Mouse (Mus musculus): Measurements from ENCODE around the gene Pear1.
A peak's percentile ranks its signal among the peaks of the same experiment; 100 is the strongest.

Pear1 gene

GRCm38 (mm10) chr3:87765091-87765490 lies 59.0 kb downstream of the Pear1 start:
- no peak for DNase-seq (ENCODE audit: low spot score)

GRCm38 (mm10) chr3:87764506-87764905 lies 59.6 kb downstream of the Pear1 start:
- no peak for DNase-seq (ENCODE audit: low spot score)

GRCm38 (mm10) chr3:87763683-87764289 lies 60.3 kb downstream of the Pear1 start:
- no peak for DNase-seq (ENCODE audit: low spot score)

DNA sequence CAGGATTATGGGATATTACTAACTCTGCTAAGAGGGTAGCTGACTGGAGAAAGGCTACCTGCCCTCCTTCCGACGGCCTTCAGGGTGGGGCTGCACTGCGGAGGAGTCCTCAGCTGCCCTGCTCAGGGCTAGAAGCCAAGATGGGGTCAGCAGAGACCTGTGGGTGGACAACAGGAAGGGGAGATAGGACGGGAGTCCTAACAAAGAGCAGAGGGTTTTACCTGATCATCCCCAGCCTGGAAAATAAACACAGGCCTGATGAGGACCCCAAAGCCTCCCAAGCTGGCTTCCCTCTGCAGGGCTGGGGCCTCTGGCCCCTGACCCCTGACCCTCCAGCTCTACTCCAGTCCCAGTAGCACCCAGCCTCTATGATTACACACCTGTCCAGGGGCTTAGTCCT lies 60.9 kb downstream of the Pear1 start:
- no peak for DNase-seq (ENCODE audit: low spot score)

DNA sequence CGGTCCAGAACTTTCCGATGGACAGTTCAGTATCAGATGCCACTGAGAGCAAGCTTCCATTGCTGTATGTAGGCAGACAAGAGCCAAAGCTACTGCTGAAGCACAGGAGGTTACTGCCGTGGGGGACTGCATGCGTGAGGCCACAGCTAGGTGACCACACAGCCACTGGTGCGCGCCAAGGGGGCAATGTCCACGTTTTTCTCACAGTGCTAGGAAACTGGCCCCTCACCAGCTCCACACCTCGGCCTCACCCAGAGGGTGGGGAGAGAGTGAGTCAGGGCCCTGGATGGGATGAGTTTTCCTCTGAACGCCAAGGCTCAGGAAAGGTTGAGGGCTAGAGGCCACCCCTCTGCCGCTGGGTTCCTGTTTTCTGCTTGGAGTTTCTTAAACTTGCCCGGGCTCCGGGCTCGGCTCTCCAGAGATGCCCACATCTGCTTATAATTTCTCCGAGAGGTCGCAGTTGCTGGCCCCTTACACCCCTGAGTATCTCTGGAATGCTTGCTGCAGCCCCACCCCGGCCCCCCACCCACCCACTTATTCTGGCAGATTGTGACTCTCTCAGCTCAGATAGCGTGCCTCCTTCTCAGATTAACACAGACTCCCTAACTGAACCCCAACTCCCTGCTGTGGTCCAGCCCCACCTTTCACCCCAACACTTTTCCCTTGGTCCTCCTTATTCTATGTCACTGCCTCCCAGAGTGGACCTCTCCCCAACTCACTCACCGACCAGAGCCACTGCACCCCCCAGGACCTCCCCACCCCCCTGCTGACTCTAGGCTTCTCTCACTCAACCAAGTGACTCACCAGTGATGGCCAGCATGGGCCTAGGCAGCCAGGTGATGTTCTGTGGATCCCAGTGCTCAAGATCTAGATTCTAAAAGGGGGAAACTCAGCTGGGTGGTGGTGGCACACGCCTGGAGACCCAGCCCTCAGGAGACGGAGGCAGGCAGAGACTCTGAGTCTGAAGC lies 62.4 kb downstream of the Pear1 start:
- DNase-seq (ENCODE audit: low spot score) = no peak

GRCm38 (mm10) chr3:87758641-87759040 lies 65.5 kb downstream of the Pear1 start:
- no peak for DNase-seq (ENCODE audit: low spot score)

DNA sequence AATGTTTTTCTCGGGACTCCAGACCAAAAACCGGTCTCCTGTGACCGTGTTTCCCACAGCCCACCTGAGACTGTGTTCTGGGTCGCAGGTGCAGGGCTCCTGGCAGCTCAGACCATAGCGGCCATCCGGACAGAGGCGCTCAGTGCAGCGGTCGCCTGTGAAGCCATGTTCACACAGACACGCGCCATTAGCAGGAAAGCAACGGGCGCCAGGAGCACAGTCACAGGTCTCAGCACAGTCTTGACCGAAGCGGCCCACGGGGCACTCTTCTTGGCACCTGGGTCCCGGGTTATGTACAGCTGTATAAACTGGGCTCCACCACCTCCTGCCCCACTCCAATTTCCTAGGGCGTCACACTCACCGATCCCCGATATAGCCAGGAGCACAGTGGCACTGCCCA lies 67.6 kb downstream of the Pear1 start:
- DNase-seq (ENCODE audit: low spot score) = no peak

- DNase-seq (ENCODE audit: low spot score) = peak; percentile 9
These were observed 68.1 kb downstream of the Pear1 start for GRCm38 (mm10) chr3:87755964-87756363.

DNA sequence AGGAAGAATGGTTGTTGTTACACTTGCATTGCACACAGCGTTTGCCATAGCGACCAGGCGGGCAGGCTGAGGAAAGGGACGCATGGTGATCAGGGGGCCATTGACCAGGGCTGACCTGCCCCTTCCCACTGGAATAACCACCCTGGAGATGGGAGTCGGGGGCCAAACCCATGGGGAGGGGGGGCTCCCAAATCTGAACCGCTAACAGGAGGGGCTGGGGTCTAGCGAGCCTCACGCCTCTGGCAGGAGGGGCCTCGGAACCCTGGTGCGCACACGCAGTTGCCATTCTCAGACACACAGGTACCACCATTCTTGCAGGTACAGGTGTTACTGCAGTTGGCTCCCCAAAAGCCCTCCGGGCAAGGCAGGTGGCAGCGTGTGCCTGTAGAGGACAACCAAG lies 70.3 kb downstream of the Pear1 start:
- DNase-seq (ENCODE audit: low spot score) = no peak

DNA sequence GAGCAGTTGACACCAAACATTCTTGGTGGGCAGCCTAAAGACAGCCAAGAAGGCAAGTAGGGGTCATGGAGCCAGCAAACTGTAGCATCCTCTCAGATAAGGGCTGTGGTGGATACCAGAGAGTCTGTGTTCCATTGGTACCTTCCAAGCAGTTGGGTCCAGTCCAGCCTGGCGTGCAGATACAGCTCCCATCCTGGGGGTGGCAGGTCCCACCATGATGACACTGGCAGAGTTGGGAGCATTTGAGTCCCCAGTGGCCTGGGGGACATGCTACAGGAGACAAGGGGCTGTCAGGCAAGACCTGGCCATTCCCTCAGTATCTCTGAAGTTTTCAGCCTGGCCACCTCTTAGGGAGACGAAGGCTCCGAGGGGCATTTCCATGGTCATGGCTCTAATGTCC lies 71.5 kb downstream of the Pear1 start:
- no peak for DNase-seq (ENCODE audit: low spot score)

GRCm38 (mm10) chr3:87749977-87750376 lies 74.1 kb downstream of the Pear1 start:
- no peak for DNase-seq (ENCODE audit: low spot score)

- peak; percentile 9 for DNase-seq (ENCODE audit: low spot score)
These were observed 75.1 kb downstream of the Pear1 start for GRCm38 (mm10) chr3:87749036-87749435.

DNA sequence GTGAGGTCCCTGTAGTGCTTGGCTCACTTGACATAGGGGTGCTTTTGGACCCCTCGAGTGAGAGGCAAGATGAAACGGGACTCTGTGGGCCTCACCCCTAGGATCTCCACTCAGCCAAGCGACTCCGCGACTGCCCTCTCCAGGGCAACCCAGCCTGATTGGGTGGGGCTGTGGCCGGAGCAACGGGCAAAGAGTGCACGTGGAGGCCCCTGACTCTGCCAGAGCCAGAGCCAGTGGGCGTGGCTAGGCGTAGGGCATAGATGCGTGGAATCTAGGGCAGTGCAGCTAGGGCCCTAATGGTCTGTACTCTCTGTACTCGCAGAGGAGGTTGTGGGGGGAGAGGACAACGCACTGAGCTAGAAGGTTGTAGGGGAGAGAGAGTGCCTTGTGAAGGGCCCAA lies 75.7 kb downstream of the Pear1 start, which contains the start of gene Lrrc71:
Lrrc71 (minus strand) TSS at position 195 of the 400 bp plus-strand sequence.
- DNase-seq (ENCODE audit: low spot score) = no peak

- no peak for DNase-seq (ENCODE audit: low spot score)
These were observed 79.0 kb downstream of the Pear1 start for GRCm38 (mm10) chr3:87745036-87745659.

- no peak for DNase-seq (ENCODE audit: low spot score)
These were observed 80.2 kb downstream of the Pear1 start for GRCm38 (mm10) chr3:87743927-87744326.

GRCm38 (mm10) chr3:87742735-87743134 lies 81.4 kb downstream of the Pear1 start:
- DNase-seq (ENCODE audit: low spot score) = no peak

GRCm38 (mm10) chr3:87742013-87742412 lies 82.1 kb downstream of the Pear1 start:
- no peak for DNase-seq (ENCODE audit: low spot score)

DNA sequence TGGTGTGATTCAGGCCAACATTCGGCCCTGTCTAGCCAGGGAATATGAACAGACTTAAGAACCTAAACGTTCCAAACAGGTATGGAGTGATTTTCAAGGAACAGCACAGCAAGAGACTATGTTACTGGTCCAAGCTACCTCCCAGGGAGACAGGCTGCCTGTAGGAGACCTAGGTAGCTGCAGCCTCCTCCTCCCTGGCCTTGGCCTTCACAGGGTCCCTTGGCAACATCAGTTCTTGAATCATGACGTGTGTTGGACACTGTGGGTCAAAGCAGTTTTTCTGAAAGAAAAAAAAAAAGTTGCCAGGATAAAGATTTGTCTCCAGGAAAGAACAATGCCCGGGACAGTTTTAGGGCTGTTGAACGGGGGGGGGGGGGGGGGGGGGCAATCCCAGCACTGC lies 85.2 kb downstream of the Pear1 start:
- no peak for DNase-seq (ENCODE audit: low spot score)

GRCm38 (mm10) chr3:87735335-87735734 lies 88.8 kb downstream of the Pear1 start:
- no peak for DNase-seq (ENCODE audit: low spot score)

DNA sequence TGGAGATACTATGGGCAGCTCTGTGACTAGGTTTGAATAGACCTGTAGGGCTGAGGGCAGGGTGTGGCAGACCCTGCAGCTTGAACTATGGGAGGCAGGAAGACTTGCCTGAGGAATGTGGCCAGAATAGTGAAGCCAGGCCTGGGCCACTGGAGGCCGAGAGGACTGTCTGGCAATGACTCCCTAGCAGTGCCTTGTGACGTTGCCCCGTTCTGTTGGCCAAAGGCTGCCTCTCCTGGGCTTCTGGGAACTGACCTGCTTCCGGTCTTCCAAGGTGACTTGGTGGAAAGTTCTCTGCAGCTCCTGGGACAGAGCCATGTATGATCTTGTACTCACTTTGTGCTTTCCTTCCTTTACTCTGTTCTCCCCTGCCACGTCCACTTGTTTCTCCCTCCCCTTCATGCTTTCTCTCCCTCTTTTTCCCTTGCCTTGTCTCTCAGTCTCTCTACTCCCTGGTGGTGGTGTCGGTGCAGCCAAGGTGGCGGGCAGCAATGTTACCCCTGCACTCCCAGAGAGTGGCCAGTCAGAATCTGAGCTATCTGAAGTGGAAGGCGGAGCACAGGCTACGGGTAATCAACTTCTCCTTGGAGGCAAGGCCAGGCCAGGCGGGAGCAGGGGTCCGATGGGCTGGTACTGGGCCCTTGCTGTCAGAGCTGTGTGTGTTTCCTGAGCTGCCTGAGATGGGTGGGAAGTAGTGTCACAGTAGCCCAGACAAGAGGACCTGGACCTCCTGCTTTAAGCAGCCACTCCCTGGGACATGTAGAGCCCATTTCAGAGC lies 89.9 kb downstream of the Pear1 start:
- DNase-seq (ENCODE audit: low spot score) = no peak

DNA sequence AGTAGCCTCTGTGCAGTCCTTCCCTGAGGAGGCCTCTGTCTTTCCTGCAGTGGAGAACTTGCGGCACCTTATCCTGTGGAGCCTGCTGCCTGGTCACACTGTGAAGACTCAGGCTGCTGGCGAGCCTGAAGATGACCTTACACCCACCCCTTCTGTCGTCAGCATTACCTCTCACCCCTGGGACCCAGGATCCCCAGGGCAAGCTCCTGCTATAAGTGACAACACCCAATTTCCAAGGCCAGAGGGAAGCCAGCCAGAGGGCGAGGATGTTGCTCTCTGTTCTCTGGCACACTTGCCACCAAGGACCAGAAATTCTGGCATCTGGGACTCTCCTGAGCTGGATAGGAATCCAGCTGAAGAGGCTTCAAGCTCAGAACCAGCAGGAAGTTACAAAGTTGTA lies 91.0 kb downstream of the Pear1 start:
- no peak for DNase-seq (ENCODE audit: low spot score)

GRCm38 (mm10) chr3:87728696-87729095 lies 95.4 kb downstream of the Pear1 start:
- no peak for DNase-seq (ENCODE audit: low spot score)
